In the genomic region with DNA sequence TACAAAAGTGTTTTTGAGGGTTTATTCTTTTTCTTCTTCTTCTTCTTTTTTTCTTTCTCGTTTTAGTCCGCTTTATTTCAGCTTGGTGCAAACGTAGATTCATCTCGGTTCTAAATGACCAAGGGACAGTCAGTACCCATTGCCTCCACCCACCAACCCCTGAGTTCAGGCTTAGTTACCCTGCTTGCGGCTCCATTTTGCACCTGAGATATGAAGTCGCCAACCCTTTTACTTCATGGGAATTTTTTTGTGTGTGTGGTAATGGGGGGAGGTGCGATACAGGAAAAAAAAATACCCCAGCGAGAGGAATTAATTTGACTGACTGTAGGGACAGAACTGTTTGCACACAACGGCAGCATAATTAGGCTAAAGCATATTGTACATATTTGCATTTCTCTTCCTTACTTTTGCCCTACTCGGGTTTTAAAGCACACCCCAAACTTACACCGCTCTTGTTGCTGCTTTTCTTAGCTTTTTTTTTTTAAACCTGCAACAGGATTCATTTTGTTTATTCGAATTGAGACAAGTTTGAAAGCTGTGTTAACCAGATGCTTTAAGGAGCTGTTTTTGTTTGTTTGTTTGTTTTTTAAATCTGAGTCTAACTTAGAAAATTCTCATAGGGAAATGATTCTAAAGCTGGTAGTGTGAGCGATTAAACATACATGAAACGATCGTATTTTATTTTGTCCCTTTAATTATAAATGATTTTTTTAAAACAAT, we compare ENCODE assay signal across 9 mouse cellular contexts. TPM values are rescaled to one million over a fixed set of nuclear protein-coding genes. Genes with fewer than 3 reads are reported as not detected.
A peak's percentile ranks its signal among the peaks of the same experiment; 100 is the strongest.
DNase-seq lines count a peak whose midpoint lies in the region; ATAC-seq and TF ChIP-seq lines count a peak whose summit lies in the region.
"Had no signal": no experiment of that assay in that cellular context is flagged by ENCODE, and none has a peak within 500 bp of the region (broad histone marks: within the 10 kb centered on the region; RNA-seq: fewer than 3 reads in every experiment).

No protein-coding gene starts in this region.

- no peak for TF ChIP-seq CTCF in forebrain, postnatal 0 days (IDR thresholded peaks at IDR 0.05; ENCODE audit: low read depth)
- no peak for TF ChIP-seq CTCF in lung, postnatal 0 days (IDR thresholded peaks at IDR 0.05)

- no peak for TF ChIP-seq EP300 in lung, postnatal 0 days (IDR thresholded peaks at IDR 0.05)

- ATAC-seq in forebrain, postnatal 0 days: no peak
- no peak for ATAC-seq in forebrain, embryonic 16.5 days
- no peak for ATAC-seq in lung, postnatal 0 days
- no peak for ATAC-seq in midbrain, embryonic 14.5 days (ENCODE audit: low FRiP score, low TSS enrichment)

- WGBS in forebrain, postnatal 0 days: 3% methylated on average over 15 of the region's 15 CpGs
- 3% methylated on average over 15 of the region's 15 CpGs for WGBS in forebrain, embryonic 16.5 days
- 2% methylated on average over 15 of the region's 15 CpGs for whole genome bisulfite sequencing in lung, postnatal 0 days
- WGBS in midbrain, embryonic 14.5 days: 2% methylated on average over 15 of the region's 15 CpGs

- H3K9me3 ChIP-seq in forebrain, postnatal 0 days (ENCODE audit: low read length): no peaks in the 10 kb centered on the region
- no peaks in the 10 kb centered on the region for H3K9me3 ChIP-seq in forebrain, embryonic 16.5 days (ENCODE audit: control insufficient read depth, low read length)
- no peaks in the 10 kb centered on the region for H3K9me3 ChIP-seq in lung, postnatal 0 days (ENCODE audit: low read length)
- no peaks in the 10 kb centered on the region for H3K9me3 ChIP-seq in midbrain, embryonic 14.5 days (ENCODE audit: control insufficient read depth, low read length)

- no peak overlapping the region for H3K27ac ChIP-seq in forebrain, postnatal 0 days (ENCODE audit: low read depth, low read length)
- no peak overlapping the region for H3K27ac ChIP-seq in forebrain, embryonic 16.5 days (ENCODE audit: low read length)
- H3K27ac ChIP-seq in lung, postnatal 0 days (ENCODE audit: low read length): peak overlapping the region; percentile 48
- peak overlapping the region; percentile 85 for H3K27ac ChIP-seq in midbrain, embryonic 14.5 days (replicated peaks; ENCODE audit: low read depth, low read length)

- H3K4me3 ChIP-seq in forebrain, postnatal 0 days (ENCODE audit: low read depth, low read length): no peak overlapping the region
- H3K4me3 ChIP-seq in forebrain, embryonic 16.5 days (replicated peaks; ENCODE audit: low read length): no peak overlapping the region
- H3K4me3 ChIP-seq in lung, postnatal 0 days (ENCODE audit: low read depth, low read length): peak overlapping the region; percentile 33
- peak overlapping the region; percentile 45 for H3K4me3 ChIP-seq in midbrain, embryonic 14.5 days (replicated peaks; ENCODE audit: low read depth, low read length)

- no peaks in the 10 kb centered on the region for H3K36me3 ChIP-seq in forebrain, postnatal 0 days (ENCODE audit: insufficient read depth)
- H3K36me3 ChIP-seq in forebrain, embryonic 16.5 days (ENCODE audit: control insufficient read depth, insufficient read depth): no peaks in the 10 kb centered on the region
- H3K36me3 ChIP-seq in lung, postnatal 0 days (ENCODE audit: insufficient read depth, low read length): no peaks in the 10 kb centered on the region
- peaks cover 15% of the 10 kb centered on the region; the same call in 1 of the 2 replicates for H3K36me3 ChIP-seq in midbrain, embryonic 14.5 days (ENCODE audit: control insufficient read depth, insufficient read depth, low read length)

- DNase-seq in forebrain, postnatal 0 days: peak; percentile 60
- DNase-seq in lung, postnatal 0 days (ENCODE audit: low spot score): peak; percentile 23
- no peak for DNase-seq in lung, adult 18-20 months
- DNase-seq in midbrain, embryonic 14.5 days: no peak
- DNase-seq in adrenal gland, adult 18-20 months (ENCODE audit: low spot score in 2 of 2): no peak
- DNase-seq in urinary bladder, postnatal 36 days (ENCODE audit: low spot score in 2 of 2): no peak
- DNase-seq in ovary, postnatal 14 days (ENCODE audit: low spot score): no peak
- DNase-seq: gastrocnemius, postnatal 25 days had no signal

- no peak overlapping the region for H3K9ac ChIP-seq in forebrain, postnatal 0 days
- no peak overlapping the region for H3K9ac ChIP-seq in forebrain, embryonic 16.5 days (replicated peaks; ENCODE audit: low read depth, low read length)
- H3K9ac ChIP-seq in lung, postnatal 0 days (replicated peaks; ENCODE audit: low read depth): no peak overlapping the region
- H3K9ac ChIP-seq in midbrain, embryonic 14.5 days (replicated peaks; ENCODE audit: low read length): peak overlapping the region; percentile 68

- H3K4me2 ChIP-seq in forebrain, postnatal 0 days (ENCODE audit: low read depth): no peak overlapping the region
- H3K4me2 ChIP-seq in forebrain, embryonic 16.5 days (ENCODE audit: low read length): no peak overlapping the region
- H3K4me2 ChIP-seq in lung, postnatal 0 days (replicated peaks; ENCODE audit: low read depth, low read length): peak overlapping the region; percentile 58
- peak overlapping the region; percentile 70 for H3K4me2 ChIP-seq in midbrain, embryonic 14.5 days (ENCODE audit: low read length)

- no peaks in the 10 kb centered on the region for H3K4me1 ChIP-seq in forebrain, postnatal 0 days (ENCODE audit: insufficient read depth)
- H3K4me1 ChIP-seq in forebrain, embryonic 16.5 days (replicated peaks; ENCODE audit: control insufficient read depth, insufficient read depth, low read length): peaks cover 20% of the 10 kb centered on the region
- peaks cover 2% of the 10 kb centered on the region; the same call in 1 of the 2 replicates for H3K4me1 ChIP-seq in lung, postnatal 0 days (ENCODE audit: insufficient read depth, low read depth, low read length)
- H3K4me1 ChIP-seq in midbrain, embryonic 14.5 days (ENCODE audit: control insufficient read depth, insufficient read depth, low read length): peaks cover 28% of the 10 kb centered on the region

- H3K27me3 ChIP-seq in forebrain, postnatal 0 days (ENCODE audit: insufficient read depth, low read length): peaks cover 71% of the 10 kb centered on the region
- H3K27me3 ChIP-seq in forebrain, embryonic 16.5 days (replicated peaks; ENCODE audit: control insufficient read depth, insufficient read depth, low read length): peaks cover 75% of the 10 kb centered on the region
- peaks cover 52% of the 10 kb centered on the region for H3K27me3 ChIP-seq in lung, postnatal 0 days (replicated peaks; ENCODE audit: insufficient read depth, low read length)
- peaks cover 16% of the 10 kb centered on the region for H3K27me3 ChIP-seq in midbrain, embryonic 14.5 days (ENCODE audit: control insufficient read depth, insufficient read depth, low read length)

RNA-seq across cellular contexts. Expression of gene Irx5, which starts 5.1 kb away (rescaled TPM):
- total RNA-seq in forebrain, postnatal 0 days (2014; rRNA removed): 0.92 and 2.7 TPM in 2 replicates
- 0.64 and 1.6 TPM in 2 replicates for polyA plus RNA-seq in forebrain, postnatal 0 days (2015; fragmentation: Nextera tagmentation; extraction: Ambion mirVana)
- 0.30 and 0.45 TPM in 2 replicates for polyA plus RNA-seq in forebrain, embryonic 16.5 days (2015; fragmentation: Nextera tagmentation; extraction: Ambion mirVana)
- 19.3 and 21.1 TPM in 2 replicates for polyA plus RNA-seq in lung, postnatal 0 days (2015; fragmentation: Nextera tagmentation; extraction: Ambion mirVana)
- polyA plus RNA-seq in midbrain, embryonic 14.5 days (2014; fragmentation: Nextera tagmentation; extraction: Ambion mirVana): 30.7 and 32.2 TPM in 2 replicates
- 1 to 10 TPM; 1.0 to 2.0 TPM for total RNA-seq in adrenal gland, adult 18-20 months (2021)

Comparison
In these comparisons a context has a peak if more than half of its experiments do, and no peak if none do; other contexts are left out.
1. DNase-seq: peak in forebrain, postnatal 0 days (single experiment) and lung, postnatal 0 days (single experiment); none in lung, adult 18-20 months (0 of 2), midbrain, embryonic 14.5 days (single experiment), adrenal gland, adult 18-20 months (0 of 2), urinary bladder, postnatal 36 days (0 of 2) and ovary, postnatal 14 days (single experiment).
2. H3K27ac ChIP-seq: peak in lung, postnatal 0 days (single experiment) and midbrain, embryonic 14.5 days (single experiment); none in forebrain, postnatal 0 days (single experiment) and forebrain, embryonic 16.5 days (single experiment).
3. H3K4me2 ChIP-seq: peak in lung, postnatal 0 days (single experiment) and midbrain, embryonic 14.5 days (single experiment); none in forebrain, postnatal 0 days (single experiment) and forebrain, embryonic 16.5 days (single experiment).
4. H3K4me3 ChIP-seq: peak in lung, postnatal 0 days (single experiment) and midbrain, embryonic 14.5 days (single experiment); none in forebrain, postnatal 0 days (single experiment) and forebrain, embryonic 16.5 days (single experiment).